Mouse (Mus musculus) stomach, postnatal 0 days (tissue): ENCODE data around the gene Ctnna3.

Experiments
- CTCF ChIP-seq: IDR thresholded peaks from 2 replicates; pipeline ENCODE4 v1.5.1; 2016; ENCODE audit warnings: antibody characterized with exemption, low read depth, mild to moderate bottlenecking, moderate library complexity
- EP300 ChIP-seq: optimal IDR thresholded peaks from 2 replicates; pipeline ENCODE3; 2016; ENCODE audit warnings: antibody characterized with exemption

GRCm38 (mm10) chr10:63421739-63422735 lies 7.9 kb upstream of the Ctnna3 start, which contains the start of gene Gm7075:
- TF ChIP-seq CTCF (peak; percentile 60), EP300 (no peak)
